Comparison of ENCODE assay signal across 11 mouse cellular contexts in genomic region chr4:106209465-106209864, GRCm38 (mm10).
"Had no signal": no experiment of that assay in that cellular context is flagged by ENCODE, and none has a peak within 500 bp of the region (broad histone marks: within the 10 kb centered on the region; RNA-seq: fewer than 3 reads in every experiment).

No protein-coding gene starts in this region.

- H3K27ac ChIP-seq: limb, embryonic 15.5 days; liver, embryonic 14.5 days; midbrain, embryonic 12.5 days; neural tube, embryonic 13.5 days had no signal

- H3K4me1 ChIP-seq: midbrain, embryonic 12.5 days had no signal

- H3K9me3 ChIP-seq: limb, embryonic 15.5 days; midbrain, embryonic 12.5 days; neural tube, embryonic 13.5 days had no signal

- H3K4me3 ChIP-seq: limb, embryonic 15.5 days; midbrain, embryonic 12.5 days; neural tube, embryonic 13.5 days had no signal

- ATAC-seq: midbrain, embryonic 16.5 days had no signal

- DNase-seq: kidney, adult 11 months; kidney, adult 9 months; kidney, postnatal 10 days; layer of hippocampus, postnatal 36 days; retina, postnatal 1 day; right cerebral cortex, postnatal 4 days had no signal

- H3K36me3 ChIP-seq: limb, embryonic 15.5 days; midbrain, embryonic 12.5 days; neural tube, embryonic 13.5 days had no signal

- H3K9ac ChIP-seq: limb, embryonic 15.5 days; liver, embryonic 14.5 days; midbrain, embryonic 12.5 days; neural tube, embryonic 13.5 days had no signal

- H3K27me3 ChIP-seq: limb, embryonic 15.5 days; midbrain, embryonic 12.5 days; neural tube, embryonic 13.5 days had no signal

- H3K4me2 ChIP-seq: limb, embryonic 15.5 days; midbrain, embryonic 12.5 days; neural tube, embryonic 13.5 days had no signal
